Mouse (Mus musculus) hindbrain, embryonic 16.5 days (tissue): ENCODE data around the gene Mcpt9. TPM values are rescaled to one million over a fixed set of nuclear protein-coding genes. Genes with fewer than 3 reads are reported as not detected.
"Not testable (repeated sequence)": the region's sequence is repeated elsewhere in the genome, so short reads cannot be mapped to it uniquely, and the experiment has no call there.

ENCODE experiments used
- ATAC-seq: fragments of 200-750 bp; cut with Nextera tagmentation; 2 replicates; pipeline ENCODE4 v1.8.0; 2017; ENCODE audit warnings: moderate TSS enrichment, moderate library complexity
- H3K27ac ChIP-seq: fragments of 300-500 bp; sonication (generic); 2 replicates; pipeline ENCODE4 v1.5.1; 2014; ENCODE audit warnings: low read depth, mild to moderate bottlenecking, control low read depth, low read length, moderate library complexity
- H3K27me3 ChIP-seq: fragments of 300-500 bp; sonication (generic); replicated peaks from 2 replicates; pipeline ENCODE4 v1.6.1; 2014; ENCODE audit warnings: low read length; ENCODE audit not compliant: control insufficient read depth, insufficient read depth
- H3K36me3 ChIP-seq: fragments of 300-500 bp; sonication (generic); 2 replicates; pipeline ENCODE4 v1.6.1; 2014; ENCODE audit warnings: mild to moderate bottlenecking, low read length, moderate library complexity, mixed read lengths; ENCODE audit not compliant: control insufficient read depth, insufficient read depth
- H3K4me1 ChIP-seq: fragments of 300-500 bp; sonication (generic); 2 replicates; pipeline ENCODE4 v1.6.1; 2014; ENCODE audit warnings: low read depth, low read length; ENCODE audit not compliant: control insufficient read depth, insufficient read depth
- H3K4me2 ChIP-seq: fragments of 300-500 bp; sonication (generic); 2 replicates; pipeline ENCODE4 v1.6.1; 2014; ENCODE audit warnings: mild to moderate bottlenecking, low read length, control low read depth, moderate library complexity
- H3K4me3 ChIP-seq: fragments of 300-500 bp; sonication (generic); 2 replicates; pipeline ENCODE4 v1.5.1; 2014; ENCODE audit warnings: mild to moderate bottlenecking, low read length, control low read depth, moderate library complexity
- H3K9ac ChIP-seq: fragments of 300-500 bp; sonication (generic); 2 replicates; pipeline ENCODE4 v1.6.1; 2014; ENCODE audit warnings: low read depth, mild to moderate bottlenecking, control low read depth, low read length, moderate library complexity
- H3K9me3 ChIP-seq: fragments of 300-500 bp; sonication (generic); 2 replicates; pipeline ENCODE4 v1.6.1; 2014; ENCODE audit warnings: mild to moderate bottlenecking, low read length, moderate library complexity; ENCODE audit not compliant: control insufficient read depth
- WGBS: fragments of 180-500 bp; shearing (Covaris S2); extraction: QIAGEN DNeasy Blood & Tissue Kit; methylation state at CpG from one replicate; pipeline ENCODE4 v1.1.7; 2014; 5-methylcytosine and 5-hydroxymethylcytosine counted together
- polyA plus RNA-seq: library from polyadenylated mRNA; unstranded; fragments of >200 nt; fragmentation: Nextera tagmentation; extraction: Ambion mirVana; gene quantifications from 2 replicates; pipeline ENCODE4 v1.2.1, GENCODE M21; 2015

The Mcpt9 gene
- polyA plus RNA-seq: not detected in 2 replicates

GRCm38 (mm10) chr14:56030395-56030794, at the start of gene Mcpt9:
TSS of gene Mcpt9 (minus strand) at chr14:56030495.
- H3K4me1 ChIP-seq, ATAC-seq, H3K27ac ChIP-seq, H3K9me3 ChIP-seq, H3K4me2 ChIP-seq, H3K36me3 ChIP-seq, H3K9ac ChIP-seq, H3K27me3 ChIP-seq, H3K4me3 ChIP-seq: not testable (repeated sequence)
- 87% methylated on average over 3 of the region's 3 CpGs for WGBS

GRCm38 (mm10) chr14:56062213-56062612, 31.9 kb upstream of the Mcpt9 start, which contains the start of gene Mcpt4:
TSS of gene Mcpt4 (minus strand) at chr14:56062313.
- H3K27me3 ChIP-seq, H3K9me3 ChIP-seq, H3K27ac ChIP-seq, H3K9ac ChIP-seq, H3K4me3 ChIP-seq, H3K4me1 ChIP-seq, H3K36me3 ChIP-seq, ATAC-seq, H3K4me2 ChIP-seq: not testable (repeated sequence)
- 84% methylated on average over 3 of the region's 3 CpGs for WGBS

DNA sequence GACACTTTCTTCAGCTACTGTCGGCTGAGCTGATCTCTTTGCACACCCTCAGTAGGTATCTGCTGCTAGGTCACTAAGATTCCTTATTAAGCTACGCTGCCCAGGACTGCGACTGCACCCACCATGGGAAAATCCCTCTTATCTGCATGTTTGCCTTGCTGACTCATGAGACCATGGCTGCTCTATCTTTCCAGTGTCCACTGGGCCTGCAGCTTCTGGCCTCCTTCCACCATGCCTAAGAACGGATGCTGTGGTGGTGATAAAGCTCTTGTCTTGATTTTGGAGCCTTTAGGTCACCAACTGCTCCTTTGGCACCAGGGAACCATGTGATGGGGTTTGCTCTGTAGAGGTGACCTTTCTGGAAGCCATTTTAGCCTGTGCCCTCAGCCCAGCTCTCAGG, 27.4 kb upstream of the Mcpt9 start:
- no peak overlapping the region for H3K4me2 ChIP-seq
- no peak for ATAC-seq
- 85% methylated on average over 4 of the region's 4 CpGs for WGBS
- H3K9me3 ChIP-seq: no peaks in the 10 kb centered on the region
- no peaks in the 10 kb centered on the region for H3K36me3 ChIP-seq
- H3K9ac ChIP-seq: no peak overlapping the region
- H3K27ac ChIP-seq: no peak overlapping the region
- no peaks in the 10 kb centered on the region for H3K27me3 ChIP-seq
- H3K4me1 ChIP-seq: no peaks in the 10 kb centered on the region
- H3K4me3 ChIP-seq: no peak overlapping the region

- no peak overlapping the region for H3K4me2 ChIP-seq
- H3K4me3 ChIP-seq: no peak overlapping the region
- no peak for ATAC-seq
- H3K9ac ChIP-seq: no peak overlapping the region
- no peaks in the 10 kb centered on the region for H3K9me3 ChIP-seq
- H3K27ac ChIP-seq: no peak overlapping the region
- WGBS: 92% methylated on average over 3 of the region's 3 CpGs
- no peaks in the 10 kb centered on the region for H3K27me3 ChIP-seq
- no peaks in the 10 kb centered on the region for H3K4me1 ChIP-seq
- no peaks in the 10 kb centered on the region for H3K36me3 ChIP-seq
Observed at GRCm38 (mm10) chr14:56055408-56055807, 25.1 kb upstream of the Mcpt9 start.

DNA sequence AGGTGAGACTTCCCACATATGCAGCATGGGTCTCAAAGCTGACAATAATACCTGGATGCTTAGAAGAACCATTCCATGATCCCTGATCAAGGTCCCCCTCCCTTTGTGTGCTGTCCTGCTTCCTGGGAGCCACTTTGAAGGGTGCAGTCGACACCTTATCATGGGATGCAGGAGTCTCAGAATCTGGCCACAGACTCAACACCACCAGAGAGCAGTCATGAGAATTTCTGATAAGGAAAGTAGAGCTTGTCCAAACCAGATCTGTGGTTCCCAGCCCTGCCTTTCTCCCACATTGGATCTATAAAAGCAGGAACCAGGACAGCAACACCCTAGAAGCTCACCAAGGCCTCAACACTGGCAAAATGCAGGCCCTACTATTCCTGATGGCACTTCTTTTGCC, 11.5 kb upstream of the Mcpt9 start, which contains the start of gene Mcpt2:
TSS of gene Mcpt2 (plus strand) at position 250 of the 400 bp plus-strand sequence.
- not testable (repeated sequence) for H3K27ac ChIP-seq, H3K9ac ChIP-seq, ATAC-seq, H3K27me3 ChIP-seq, H3K4me3 ChIP-seq, H3K4me1 ChIP-seq, H3K4me2 ChIP-seq, H3K36me3 ChIP-seq, H3K9me3 ChIP-seq
- WGBS: 78% methylated on average over 1 of the region's 1 CpGs

DNA sequence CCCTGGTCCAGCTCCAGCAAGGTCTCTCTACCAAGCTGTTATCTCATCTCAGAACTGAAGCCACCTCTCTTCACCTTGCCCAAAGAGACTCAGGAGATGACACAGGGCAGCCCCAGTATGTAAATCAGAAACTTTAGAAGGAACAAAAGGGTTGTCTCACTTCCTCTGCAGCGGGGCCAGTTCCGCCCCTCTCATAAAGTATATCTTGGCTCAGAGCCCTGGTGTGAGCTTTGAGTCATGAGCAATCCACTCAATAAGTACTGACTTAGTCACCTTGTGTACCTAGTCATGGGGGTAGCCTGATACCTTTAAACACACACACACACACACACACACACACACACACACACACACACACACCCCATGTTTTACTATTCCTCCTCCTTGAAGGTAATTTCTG, 4.1 kb upstream of the Mcpt9 start:
- 91% methylated on average over 2 of the region's 2 CpGs for WGBS
- Histone ChIP-seq H3K4me3 (no peak overlapping the region), H3K4me2 (no peak overlapping the region), H3K27ac (no peak overlapping the region), H3K9me3 (no peaks in the 10 kb centered on the region), H3K4me1 (no peaks in the 10 kb centered on the region), H3K27me3 (no peaks in the 10 kb centered on the region), H3K36me3 (no peaks in the 10 kb centered on the region), H3K9ac (no peak overlapping the region)
- no peak for ATAC-seq

DNA sequence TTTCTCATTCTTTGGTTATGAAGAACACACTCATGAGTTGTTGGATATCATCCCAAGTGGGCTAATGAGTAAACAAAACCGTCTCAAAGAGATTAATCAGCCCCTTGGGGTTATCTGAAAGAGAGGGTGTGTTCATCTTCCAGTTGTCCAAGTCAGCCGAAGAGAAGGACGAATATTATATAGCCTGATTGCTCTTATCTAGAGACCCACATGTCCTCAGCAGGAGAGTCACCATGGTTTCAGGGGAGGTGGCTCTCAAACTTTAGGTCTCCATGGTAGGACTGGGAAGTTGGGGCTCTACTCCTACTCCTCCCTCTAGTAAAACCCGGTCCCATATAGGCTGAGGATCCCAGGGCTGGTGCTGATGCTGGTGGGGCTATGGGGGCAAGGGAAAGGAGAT, 9.0 kb downstream of the Mcpt9 start:
- H3K27me3 ChIP-seq, ATAC-seq, H3K4me3 ChIP-seq, H3K9me3 ChIP-seq, H3K4me2 ChIP-seq, H3K9ac ChIP-seq, H3K4me1 ChIP-seq, H3K27ac ChIP-seq, H3K36me3 ChIP-seq: not testable (repeated sequence)
- 80% methylated on average over 3 of the region's 4 CpGs for WGBS

GRCm38 (mm10) chr14:56019446-56019845, 10.8 kb downstream of the Mcpt9 start:
- Histone ChIP-seq H3K36me3 (no peaks in the 10 kb centered on the region), H3K9ac (no peak overlapping the region), H3K9me3 (no peaks in the 10 kb centered on the region), H3K27ac (no peak overlapping the region), H3K27me3 (no peaks in the 10 kb centered on the region), H3K4me1 (no peaks in the 10 kb centered on the region), H3K4me3 (no peak overlapping the region), H3K4me2 (no peak overlapping the region)
- WGBS: 85% methylated on average over 1 of the region's 1 CpGs
- ATAC-seq: no peak

DNA sequence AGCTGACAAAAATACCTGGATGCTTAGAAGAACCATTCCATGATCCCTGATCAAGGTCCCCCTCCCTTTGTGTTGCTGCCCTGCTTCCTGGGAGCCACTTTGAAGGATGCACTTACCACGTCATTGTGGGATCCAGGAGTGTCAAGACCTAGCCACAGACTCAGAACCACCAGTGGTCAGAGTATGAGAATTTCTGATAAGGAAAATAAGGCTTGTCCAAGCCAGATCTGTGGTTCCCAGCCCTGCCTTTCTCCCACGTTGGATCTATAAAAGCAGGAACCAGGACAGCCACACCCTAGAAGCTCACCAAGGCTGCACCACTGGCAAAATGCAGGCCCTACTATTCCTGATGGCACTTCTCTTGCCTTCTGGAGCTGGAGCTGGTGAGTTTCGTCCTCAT, 12.6 kb downstream of the Mcpt9 start, which contains the start of gene Mcpt1:
TSS of gene Mcpt1 (plus strand) at position 301 of the 400 bp plus-strand sequence.
- not testable (repeated sequence) for H3K36me3 ChIP-seq, ATAC-seq, H3K4me2 ChIP-seq, H3K27me3 ChIP-seq, H3K4me3 ChIP-seq, H3K4me1 ChIP-seq, H3K27ac ChIP-seq, H3K9me3 ChIP-seq, H3K9ac ChIP-seq
- 82% methylated on average over 3 of the region's 3 CpGs for WGBS

- 93% methylated on average over 2 of the region's 2 CpGs for WGBS
- H3K9ac ChIP-seq: no peak overlapping the region
- no peak overlapping the region for H3K27ac ChIP-seq
- no peaks in the 10 kb centered on the region for H3K9me3 ChIP-seq
- no peaks in the 10 kb centered on the region for H3K36me3 ChIP-seq
- no peak overlapping the region for H3K4me3 ChIP-seq
- H3K27me3 ChIP-seq: no peaks in the 10 kb centered on the region
- H3K4me2 ChIP-seq: no peak overlapping the region
- no peaks in the 10 kb centered on the region for H3K4me1 ChIP-seq
- no peak for ATAC-seq
Observed at GRCm38 (mm10) chr14:56013924-56014323, 16.4 kb downstream of the Mcpt9 start.
